Mouse (Mus musculus) forebrain, embryonic 11.5 days (tissue): ENCODE measurements around the gene Ncan. TPM values are rescaled to one million over a fixed set of nuclear protein-coding genes. Genes with fewer than 3 reads are reported as not detected.
"Not testable (repeated sequence)": the region's sequence is repeated elsewhere in the genome, so short reads cannot be mapped to it uniquely, and the experiment has no call there.

Source experiments
- ATAC-seq: fragments of 200-750 bp; cut with Nextera tagmentation; replicated peaks from 2 replicates; pipeline ENCODE4 v1.8.0; 2017; ENCODE audit warnings: moderate TSS enrichment; ENCODE audit not compliant: low FRiP score
- DNase-seq: peaks from one replicate; pipeline ENCODE4 v3.0.0-alpha.2; 2017; ENCODE audit warnings: low spot score
- H3K27ac ChIP-seq: fragments of 300-500 bp; sonication (generic); 2 replicates; pipeline ENCODE4 v1.5.1; 2014; ENCODE audit warnings: low read depth, low read length
- H3K27me3 ChIP-seq: fragments of 300-500 bp; sonication (generic); 2 replicates; pipeline ENCODE4 v1.6.1; 2014; ENCODE audit warnings: mild to moderate bottlenecking, low read length, mixed read lengths; ENCODE audit not compliant: control insufficient read depth, insufficient read depth
- H3K36me3 ChIP-seq: fragments of 300-500 bp; sonication (generic); 2 replicates; pipeline ENCODE4 v1.6.1; 2014; ENCODE audit warnings: mild to moderate bottlenecking, low read length, moderate library complexity, mixed read lengths; ENCODE audit not compliant: control insufficient read depth, insufficient read depth
- H3K4me1 ChIP-seq: fragments of 300-500 bp; sonication (generic); replicated peaks from 2 replicates; pipeline ENCODE4 v1.6.1; 2014; ENCODE audit warnings: low read length, mixed read lengths; ENCODE audit not compliant: control insufficient read depth, insufficient read depth
- H3K4me2 ChIP-seq: fragments of 300-500 bp; sonication (generic); 2 replicates; pipeline ENCODE4 v1.6.1; 2014; ENCODE audit warnings: low read depth, mild to moderate bottlenecking, low read length, moderate library complexity, mixed read lengths; ENCODE audit not compliant: severe bottlenecking
- H3K4me3 ChIP-seq: fragments of 300-500 bp; sonication (generic); 2 replicates; pipeline ENCODE4 v1.5.1; 2014; ENCODE audit warnings: low read depth, low read length
- H3K9ac ChIP-seq: fragments of 300-500 bp; sonication (generic); 2 replicates; pipeline ENCODE4 v1.6.1; 2014; ENCODE audit warnings: low read length
- H3K9me3 ChIP-seq: fragments of 300-500 bp; sonication (generic); 2 replicates; pipeline ENCODE4 v1.6.1; 2016; ENCODE audit warnings: low read length, mixed read lengths; ENCODE audit not compliant: control insufficient read depth
- WGBS: fragments of 180-500 bp; shearing (Covaris S2); extraction: QIAGEN DNeasy Blood & Tissue Kit; methylation state at CpG from one replicate; pipeline ENCODE4 v1.1.7; 2014; 5-methylcytosine and 5-hydroxymethylcytosine counted together
- microRNA-seq: library from miRNA; unstranded; fragments of <30 nt; microRNA quantifications from one replicate; pipeline ENCODE4, GENCODE M21; 2016; ENCODE audit not compliant: insufficient number of aligned reads
- polyA plus RNA-seq: library from polyadenylated mRNA; unstranded; fragments of >200 nt; fragmentation: Nextera tagmentation; extraction: Ambion mirVana; gene quantifications from 2 replicates; pipeline ENCODE4 v1.2.1, GENCODE M21; 2014

The Ncan gene
- polyA plus RNA-seq, 1 experiment from 2014 or later = 51.5 TPM

DNA sequence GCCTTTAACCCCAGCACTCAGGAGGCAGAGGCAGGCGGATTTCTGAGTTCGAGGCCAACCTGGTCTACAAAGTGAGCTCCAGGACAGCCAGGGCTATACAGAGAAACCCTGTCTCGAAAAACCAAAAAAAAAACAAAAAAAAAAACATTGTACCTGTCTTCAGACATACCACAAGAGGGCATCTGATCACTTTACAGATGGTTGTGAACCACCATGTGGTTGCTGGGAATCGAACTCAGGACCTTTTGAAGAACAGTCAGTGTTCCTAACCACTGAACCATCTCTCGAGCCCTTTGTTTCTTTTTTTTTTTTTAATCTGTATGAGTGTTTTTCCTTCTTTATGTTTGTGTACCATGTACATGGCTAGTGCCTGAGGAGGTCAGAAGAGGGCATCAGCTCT lies 70.2 kb downstream of the Ncan start:
- DNase-seq, H3K9ac ChIP-seq, ATAC-seq, H3K27ac ChIP-seq, H3K4me3 ChIP-seq, H3K4me1 ChIP-seq, H3K36me3 ChIP-seq, H3K9me3 ChIP-seq, H3K27me3 ChIP-seq, H3K4me2 ChIP-seq: not testable (repeated sequence)
- WGBS = 93% methylated on average over 5 of the region's 5 CpGs

GRCm38 (mm10) chr8:70049662-70050061 lies 71.0 kb downstream of the Ncan start:
- no peaks in the 10 kb centered on the region for H3K4me1 ChIP-seq
- peaks cover 9% of the 10 kb centered on the region for H3K36me3 ChIP-seq
- H3K9ac ChIP-seq = no peak overlapping the region
- no peaks in the 10 kb centered on the region for H3K27me3 ChIP-seq
- H3K4me3 ChIP-seq = no peak overlapping the region
- no peaks in the 10 kb centered on the region for H3K9me3 ChIP-seq
- no peak for DNase-seq
- H3K4me2 ChIP-seq = no peak overlapping the region
- ATAC-seq = no peak
- no peak overlapping the region for H3K27ac ChIP-seq

- 88% methylated on average over 5 of the region's 5 CpGs for WGBS
- H3K27ac ChIP-seq = no peak overlapping the region
- no peaks in the 10 kb centered on the region for H3K36me3 ChIP-seq
- no peak for ATAC-seq
- no peak overlapping the region; the same call in 1 of the 2 replicates for H3K4me2 ChIP-seq
- no peaks in the 10 kb centered on the region for H3K27me3 ChIP-seq
- peaks cover 8% of the 10 kb centered on the region; the same call in 1 of the 2 replicates for H3K4me1 ChIP-seq
- no peaks in the 10 kb centered on the region for H3K9me3 ChIP-seq
- H3K4me3 ChIP-seq = no peak overlapping the region
- DNase-seq = no peak
- H3K9ac ChIP-seq = no peak overlapping the region
Observed at GRCm38 (mm10) chr8:70043996-70044395, 76.7 kb downstream of the Ncan start.

Small RNA genes lying within 50 kb of the gene (microRNA-seq; reads per million reads assigned to microRNA genes)
- gene Mir7066 = not detected

Other genes starting within 250 kb of the Ncan start
- 0.20 and 0.35 TPM in 2 replicates for gene Cilp2, start 233.2 kb downstream of the Ncan start, polyA plus RNA-seq
- gene Tssk6, start 218.7 kb downstream of the Ncan start, polyA plus RNA-seq = 5.2 and 6.0 TPM in 2 replicates
- gene Ndufa13, start 218.3 kb downstream of the Ncan start, polyA plus RNA-seq = 153 and 155 TPM in 2 replicates
- 4.0 and 4.4 TPM in 2 replicates for gene Yjefn3, start 218.2 kb downstream of the Ncan start, polyA plus RNA-seq
- gene Gatad2a, start 124.5 kb downstream of the Ncan start, polyA plus RNA-seq = 81.7 and 88.6 TPM in 2 replicates
- 53.8 and 56.4 TPM in 2 replicates for gene Mau2, start 78.1 kb downstream of the Ncan start, polyA plus RNA-seq
- gene Sugp1, start 78.1 kb downstream of the Ncan start, polyA plus RNA-seq = 44.6 and 45.4 TPM in 2 replicates
- 0.76 and 1.3 TPM in 2 replicates for gene Tm6sf2, start 47.9 kb downstream of the Ncan start, polyA plus RNA-seq
- 0.05 TPM in 1 of 2 replicates, not detected in the other for gene Hapln4, start 37.4 kb downstream of the Ncan start, polyA plus RNA-seq
- gene Nr2c2ap, start 10.5 kb upstream of the Ncan start, polyA plus RNA-seq = 20.7 and 23.9 TPM in 2 replicates
- gene Rfxank, start 18.3 kb upstream of the Ncan start, polyA plus RNA-seq = 15.2 and 17.6 TPM in 2 replicates
- 40.5 and 41.9 TPM in 2 replicates for gene Borcs8, start 18.6 kb upstream of the Ncan start, polyA plus RNA-seq
- gene Mef2b, start 18.8 kb upstream of the Ncan start, polyA plus RNA-seq = 0.67 and 1.1 TPM in 2 replicates
- gene Tmem161a, start 51.5 kb upstream of the Ncan start, polyA plus RNA-seq = 42.5 and 45.1 TPM in 2 replicates
- gene Slc25a42, start 91.4 kb upstream of the Ncan start, polyA plus RNA-seq = 1.9 and 2.5 TPM in 2 replicates
- gene Sugp2, start 113.4 kb upstream of the Ncan start, polyA plus RNA-seq = 60.4 and 74.7 TPM in 2 replicates
- gene Armc6, start 113.6 kb upstream of the Ncan start, polyA plus RNA-seq = 31.2 and 35.7 TPM in 2 replicates
- 87.6 and 91.4 TPM in 2 replicates for gene Homer3, start 162.0 kb upstream of the Ncan start, polyA plus RNA-seq
- gene Ddx49, start 181.6 kb upstream of the Ncan start, polyA plus RNA-seq = 54.4 and 61.5 TPM in 2 replicates
- gene Cope, start 181.6 kb upstream of the Ncan start, polyA plus RNA-seq = 220 and 268 TPM in 2 replicates
- gene Cers1, start 194.9 kb upstream of the Ncan start, polyA plus RNA-seq = 10.6 and 11.0 TPM in 2 replicates
- gene Gdf1, start 208.9 kb upstream of the Ncan start, polyA plus RNA-seq = 1.8 and 2.6 TPM in 2 replicates
- gene Upf1, start 232.4 kb upstream of the Ncan start, polyA plus RNA-seq = 25.6 and 25.8 TPM in 2 replicates